Mouse (Mus musculus): ENCODE measurements around the gene Slc38a11.

DNA sequence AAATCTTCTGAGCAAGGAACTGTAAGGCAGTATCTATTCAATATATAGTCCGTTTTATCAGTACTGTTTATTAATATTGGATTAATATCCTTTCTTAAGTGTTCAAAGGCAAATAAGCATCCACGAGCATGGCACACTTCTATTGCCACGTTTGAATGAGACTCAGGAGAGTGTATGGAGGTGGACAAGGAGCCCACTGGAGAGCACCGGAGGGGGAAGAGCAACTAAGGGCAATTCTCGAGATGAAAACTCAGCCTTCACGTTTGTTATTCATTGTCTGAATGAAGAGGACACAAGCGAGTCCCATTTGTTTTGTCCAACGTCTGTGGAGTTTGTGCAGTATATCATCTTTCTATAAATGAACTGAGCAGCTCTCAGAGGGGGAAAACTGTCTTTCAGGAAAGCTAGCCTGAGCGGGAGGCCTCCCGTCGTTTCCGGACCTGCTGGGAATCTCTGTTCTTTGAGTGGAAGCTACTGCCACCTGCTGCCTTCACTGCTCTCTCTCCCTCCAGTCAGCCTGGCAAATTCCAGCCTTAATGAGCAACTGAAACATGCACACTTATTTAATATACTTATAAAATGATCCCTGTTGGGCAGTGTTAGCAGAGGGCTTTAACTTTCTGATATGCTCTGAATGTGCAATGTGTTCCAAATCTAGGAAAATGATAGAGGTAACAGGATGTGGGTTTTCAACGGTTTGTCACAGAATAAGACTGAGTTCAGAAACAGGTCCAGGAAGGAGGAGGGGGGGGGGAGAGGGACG lies 26.3 kb downstream of the Slc38a11 start:
- TF ChIP-seq CTCF (IDR thresholded peaks at IDR 0.05; ENCODE audit: low read depth, low read length): no peak
- no peak for TF ChIP-seq GATA1 (IDR thresholded peaks at IDR 0.05; ENCODE audit: borderline replicate concordance, low read length)
- no peak for TF ChIP-seq POLR2AphosphoS5 (IDR thresholded peaks at IDR 0.05; ENCODE audit: insufficient replicate concordance, low read depth, low read length)

Measured in G1E (cell line).